Mouse (Mus musculus): ENCODE measurements around the gene Rpl9-ps1.

Gene Rpl9-ps1

DNA sequence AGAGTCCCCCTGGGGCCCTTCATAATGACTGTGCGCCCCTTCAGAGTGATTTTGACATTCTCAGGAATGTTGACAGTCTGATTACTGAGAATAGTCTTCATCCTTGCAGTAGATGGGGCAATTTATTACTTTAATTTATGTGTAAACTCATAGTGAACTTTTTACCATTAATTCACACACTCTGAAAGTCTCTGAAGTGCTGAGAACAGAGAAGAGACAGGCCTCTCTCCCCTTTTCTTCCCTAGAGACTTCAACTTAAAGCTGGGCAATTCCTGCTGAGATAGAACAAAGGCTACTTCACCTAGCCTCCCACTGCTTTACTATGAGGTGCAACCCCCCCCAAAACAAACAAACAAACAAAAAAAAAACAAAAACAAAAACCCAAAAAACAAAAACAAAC is at the start of gene Rpl9-ps1:
Gene Rpl9-ps1 (minus strand): TSS at position 101 of the 400 bp plus-strand sequence.
- POLR2A ChIA-PET = no interaction called here
- CTCF ChIA-PET = no interaction called here

DNA sequence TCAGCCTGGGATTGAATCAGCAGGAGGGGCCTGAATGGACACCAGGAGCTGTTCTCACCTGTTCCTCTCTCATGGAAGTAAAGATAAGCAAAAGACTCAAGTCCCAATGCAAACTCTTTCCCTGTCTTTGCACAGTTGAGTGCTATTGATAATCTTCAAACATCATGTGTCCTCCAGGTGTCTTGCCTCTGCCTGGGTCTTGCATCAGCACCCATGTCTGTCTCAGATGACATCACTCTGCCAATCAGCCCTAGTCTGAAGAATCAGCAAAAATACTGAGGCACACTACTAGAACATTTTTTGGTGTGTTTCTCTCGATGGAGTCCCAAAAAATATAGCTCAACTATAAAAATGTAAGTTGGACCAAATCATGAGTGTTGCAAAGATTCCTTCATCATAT is 46.6 kb upstream of the Rpl9-ps1 start:
- ChIA-PET POLR2A (interaction anchor here in 1 of 4 experiments (0.6 kb wide), 1 partner anchor 73 kb away, joined by 3 read pairs; no protein-coding TSS in a partner anchor), CTCF (no interaction called here)

DNA sequence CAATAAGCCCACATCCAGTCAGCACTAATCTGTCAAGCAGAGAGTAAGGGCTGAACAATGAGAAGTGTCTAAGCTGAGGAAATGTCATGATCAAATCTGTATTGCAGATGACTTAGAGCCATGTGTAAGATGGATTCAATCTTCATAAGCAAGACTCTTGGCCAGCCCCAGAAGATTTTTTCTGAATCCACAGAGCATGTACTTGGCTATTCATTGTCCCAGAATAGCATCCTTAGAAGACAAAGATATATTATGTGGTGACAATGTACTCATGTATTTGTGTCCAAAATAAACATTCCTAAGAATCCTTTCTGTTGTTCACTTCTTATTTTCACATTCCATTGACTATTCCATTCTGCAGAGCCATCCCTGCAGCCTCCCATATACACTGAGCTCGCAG is 44.5 kb upstream of the Rpl9-ps1 start:
- CTCF ChIA-PET = no interaction called here
- POLR2A ChIA-PET = interaction anchor here in 2 of 4 experiments (0.6 kb wide), 2 partner anchors 125 to 695 kb away, joined by 3 read pairs; no protein-coding TSS in a partner anchor

DNA sequence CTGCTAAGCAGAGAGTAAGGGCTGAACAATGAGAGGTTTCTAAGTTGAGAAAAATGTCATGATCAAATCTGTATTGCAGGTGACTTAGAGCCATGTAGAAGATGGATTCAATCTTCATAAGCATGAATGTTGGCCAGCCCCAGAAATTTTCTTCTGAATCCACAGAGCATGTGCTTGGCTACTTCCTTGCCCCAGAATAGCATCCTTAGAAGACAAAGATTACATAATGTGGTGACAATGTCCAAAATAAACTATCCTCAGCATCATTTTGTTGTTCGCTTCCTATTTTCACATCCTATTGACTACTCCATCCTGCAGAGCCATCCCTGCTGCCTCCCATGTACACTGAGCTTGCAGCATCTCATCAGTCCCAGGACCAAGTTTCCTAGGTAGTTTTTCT is 30.2 kb upstream of the Rpl9-ps1 start:
- CTCF ChIA-PET = no interaction called here
- POLR2A ChIA-PET = interaction anchor here in 1 of 4 experiments (0.7 kb wide), 1 partner anchor 109 kb away, joined by 3 read pairs; no protein-coding TSS in a partner anchor

DNA sequence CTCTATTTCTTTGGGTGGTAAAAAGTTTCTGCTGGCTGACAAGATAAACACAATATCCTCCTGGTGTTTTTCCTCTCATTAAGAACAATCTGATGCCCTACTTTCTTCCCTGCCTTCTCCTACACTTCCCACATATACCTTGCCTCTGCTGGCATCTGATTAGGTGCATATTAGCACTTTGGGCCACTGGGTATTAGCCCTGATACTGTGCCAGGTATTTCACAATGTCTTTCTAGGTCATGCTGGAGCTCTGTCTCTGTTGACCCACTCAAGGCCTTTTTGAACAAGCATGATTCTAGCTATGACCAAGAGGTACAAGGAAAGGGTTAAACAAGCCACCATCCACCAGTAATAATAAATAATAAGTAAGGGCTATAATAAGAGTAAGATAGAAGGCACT is 26.3 kb upstream of the Rpl9-ps1 start:
- ChIA-PET CTCF (no interaction called here), POLR2A (no interaction called here)

DNA sequence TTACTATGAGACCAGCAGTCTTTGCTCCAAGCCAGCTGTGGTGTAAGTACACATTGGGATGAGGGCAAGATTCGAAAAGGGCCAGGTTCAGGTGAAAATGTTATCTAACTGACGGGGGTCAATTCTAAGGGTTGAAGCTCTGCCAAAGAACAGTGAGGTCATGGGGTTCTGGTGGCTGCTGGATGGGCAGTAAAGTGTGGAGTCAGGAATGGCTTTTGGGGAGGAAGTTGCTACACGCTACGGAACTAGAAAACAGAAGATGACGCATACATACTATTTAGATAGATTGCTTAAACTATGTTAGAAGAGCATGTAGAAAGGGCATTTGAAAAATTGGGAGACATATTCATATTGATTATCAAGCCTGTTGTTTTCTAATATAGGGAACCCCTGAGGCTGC is 18.1 kb upstream of the Rpl9-ps1 start:
- ChIA-PET POLR2A (no interaction called here), CTCF (no interaction called here)

DNA sequence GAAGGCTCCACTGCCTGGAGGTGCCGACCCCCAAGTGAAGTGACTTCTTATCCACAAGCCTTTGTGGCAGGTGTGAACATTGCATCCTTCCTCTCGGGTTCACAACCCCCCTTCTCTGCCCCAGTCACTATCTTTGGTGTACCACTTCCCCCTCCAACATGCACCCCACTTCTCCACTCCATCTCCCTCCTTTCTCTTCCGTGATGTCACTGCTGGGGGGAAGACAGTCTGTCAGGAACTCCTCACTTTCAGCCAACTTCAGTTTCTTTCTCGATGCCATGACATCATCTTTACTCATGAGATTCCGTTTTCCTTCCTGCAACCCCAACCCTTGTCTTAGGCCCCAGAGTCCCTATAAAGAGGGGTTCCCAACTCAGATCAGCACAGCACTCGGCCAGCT is 16.8 kb upstream of the Rpl9-ps1 start, which contains the start of gene Ccl4:
Gene Ccl4 (plus strand): TSS at position 381 of the 400 bp plus-strand sequence.
- POLR2A ChIA-PET = no interaction called here
- CTCF ChIA-PET = interaction anchor here in 1 of 4 experiments (1.1 kb wide), 1 partner anchor 106 kb away, joined by 3 read pairs; no protein-coding TSS in a partner anchor

DNA sequence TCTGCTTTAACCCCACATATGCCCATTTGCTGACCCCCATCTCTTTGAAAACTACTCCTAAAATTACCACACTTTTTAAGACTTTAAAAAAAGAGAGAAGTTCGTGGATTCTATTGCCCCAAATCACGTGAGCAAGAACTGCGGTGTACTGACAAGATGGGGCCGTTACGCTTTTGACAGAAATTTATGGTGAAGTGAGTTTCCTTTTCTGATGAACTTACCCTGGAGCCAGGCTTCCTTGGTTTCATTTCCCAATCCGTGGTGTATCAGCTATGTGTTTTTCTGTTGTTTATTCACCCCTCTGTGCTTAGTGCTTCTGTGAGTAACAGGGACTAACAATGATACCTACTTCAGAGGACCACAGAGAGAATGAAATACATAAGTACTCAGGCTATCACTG is 13.4 kb upstream of the Rpl9-ps1 start:
- ChIA-PET CTCF (no interaction called here), POLR2A (no interaction called here)

DNA sequence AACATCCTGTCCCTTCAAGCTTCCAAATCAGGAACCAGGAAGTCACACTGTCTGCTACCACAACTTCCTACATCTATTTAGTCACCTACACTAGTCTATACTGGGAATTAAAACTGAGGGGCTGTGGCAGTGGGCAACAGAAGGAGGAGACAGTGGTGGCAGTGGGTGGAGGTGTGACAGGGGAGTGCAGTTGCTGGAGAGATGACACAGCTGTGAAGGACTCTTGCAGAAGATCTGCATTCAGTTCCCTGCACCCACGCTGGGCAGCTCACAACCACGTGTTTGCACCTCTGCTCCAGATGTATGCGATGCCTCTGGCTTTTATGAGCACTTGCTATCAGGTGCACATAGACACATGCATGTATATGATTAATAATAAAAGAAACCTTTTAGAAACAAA is 12.1 kb upstream of the Rpl9-ps1 start:
- CTCF ChIA-PET = no interaction called here

DNA sequence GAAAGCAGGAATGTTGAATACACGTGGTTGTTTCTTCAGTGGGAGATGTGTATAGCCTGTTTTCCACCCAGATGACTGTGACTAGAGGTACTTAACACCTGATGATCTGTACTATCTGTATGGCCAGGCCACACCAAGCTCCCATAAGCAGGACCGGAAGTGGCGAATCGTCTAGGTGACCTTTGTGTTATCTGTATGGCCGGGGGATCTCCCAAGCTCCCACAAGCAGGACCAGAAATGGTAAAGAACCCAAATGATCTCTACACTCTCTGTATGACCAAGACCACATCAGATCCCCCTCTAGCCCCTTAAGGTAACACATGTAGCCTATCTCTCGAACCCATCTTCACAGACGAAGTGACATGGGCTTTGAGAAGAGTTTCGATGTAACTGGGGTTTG is 9.2 kb upstream of the Rpl9-ps1 start:
- ChIA-PET POLR2A (no interaction called here), CTCF (no interaction called here)

More for the DNA sequence above, 12.1 kb upstream of the Rpl9-ps1 start:
- POLR2A ChIA-PET = interaction anchor here in 1 of 4 experiments (1.1 kb wide), 1 partner anchor 386 kb away, joined by 3 read pairs; no protein-coding TSS in a partner anchor

DNA sequence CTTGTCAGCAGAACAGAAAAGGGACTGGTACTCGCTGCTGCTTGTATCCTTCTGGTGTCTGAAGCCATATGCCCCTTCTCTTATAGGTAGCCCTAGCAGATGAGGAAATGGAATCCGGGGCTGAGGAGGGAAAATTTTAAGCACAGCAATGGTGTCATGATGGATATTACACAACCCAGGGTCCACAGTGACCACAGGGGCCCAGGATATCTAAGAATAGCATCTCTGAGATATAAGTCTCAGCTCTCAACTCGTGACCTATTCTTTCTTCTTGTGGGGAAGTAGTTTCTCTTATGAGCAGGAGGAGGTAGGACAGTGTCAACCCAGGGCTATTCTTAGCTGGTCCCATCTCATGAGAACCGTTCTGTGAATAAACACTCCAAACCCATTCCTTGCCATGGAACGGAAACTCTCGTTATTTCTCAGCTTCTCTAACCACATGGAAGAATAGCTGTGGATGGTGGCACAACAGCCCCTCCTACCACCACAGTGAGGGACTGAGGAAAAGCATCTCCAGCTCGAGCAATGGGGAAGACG is 4.0 kb upstream of the Rpl9-ps1 start, which contains the start of gene Ccl3:
Gene Ccl3 (minus strand): TSS at position 51 of the 537 bp plus-strand sequence.
- ChIA-PET CTCF (no interaction called here), POLR2A (no interaction called here)

DNA sequence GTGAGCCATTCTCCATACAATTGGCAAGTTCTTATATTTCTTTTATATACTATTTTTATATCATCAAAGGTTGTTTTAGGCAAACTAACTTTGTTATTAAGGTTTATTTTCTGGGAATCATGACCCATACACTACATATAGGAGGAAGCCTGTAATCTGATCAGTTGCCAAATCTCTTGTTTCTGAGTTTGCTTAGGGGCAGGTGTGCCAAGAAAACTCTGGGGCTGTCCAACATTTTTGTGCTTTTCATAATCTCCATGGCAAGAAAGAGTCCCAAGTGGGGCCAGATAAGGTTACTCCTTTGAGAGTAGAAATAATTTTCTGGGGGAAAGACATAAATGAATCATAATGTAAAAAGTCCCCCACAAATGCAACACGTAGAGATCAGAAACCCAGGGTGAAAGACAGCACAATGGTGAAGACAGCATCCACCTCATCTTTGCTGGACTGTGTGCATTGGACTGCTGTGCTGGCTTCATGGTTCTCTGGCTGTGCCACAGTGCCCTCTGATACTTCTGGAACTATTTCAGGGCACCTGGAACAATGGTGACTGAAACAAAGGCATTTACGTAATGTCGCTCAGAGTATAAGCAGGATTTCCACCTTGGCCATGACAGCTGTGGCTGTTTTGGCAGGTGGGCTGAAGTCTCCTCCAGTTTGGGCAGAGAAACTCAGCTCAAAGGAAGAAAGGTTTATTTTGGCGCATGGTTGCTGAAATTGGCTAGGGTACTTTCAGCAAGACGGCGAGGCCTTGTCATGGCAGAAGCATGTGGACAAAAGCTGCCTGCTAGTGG is 1.1 kb upstream of the Rpl9-ps1 start:
- ChIA-PET CTCF (no interaction called here), POLR2A (no interaction called here)

DNA sequence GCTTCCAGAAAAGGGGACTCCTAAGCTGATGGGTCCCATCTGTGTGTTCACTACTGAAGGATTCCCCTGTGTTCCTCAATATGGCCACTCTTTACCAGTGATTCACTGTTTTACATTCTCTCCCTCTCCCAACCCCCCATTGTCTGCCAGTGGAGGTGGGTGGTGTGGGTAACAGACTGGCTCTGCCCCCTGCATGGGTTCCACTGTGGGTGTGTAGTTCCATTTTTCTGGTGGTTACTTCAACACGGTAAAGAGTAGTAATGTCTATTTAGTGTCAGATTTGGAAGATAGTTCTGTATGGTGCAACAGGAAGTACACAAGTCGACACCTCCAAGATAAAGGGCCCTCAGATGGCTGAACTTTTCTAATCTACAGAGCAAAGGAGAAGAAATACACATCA is 4.2 kb downstream of the Rpl9-ps1 start:
- POLR2A ChIA-PET = no interaction called here
- CTCF ChIA-PET = no interaction called here

DNA sequence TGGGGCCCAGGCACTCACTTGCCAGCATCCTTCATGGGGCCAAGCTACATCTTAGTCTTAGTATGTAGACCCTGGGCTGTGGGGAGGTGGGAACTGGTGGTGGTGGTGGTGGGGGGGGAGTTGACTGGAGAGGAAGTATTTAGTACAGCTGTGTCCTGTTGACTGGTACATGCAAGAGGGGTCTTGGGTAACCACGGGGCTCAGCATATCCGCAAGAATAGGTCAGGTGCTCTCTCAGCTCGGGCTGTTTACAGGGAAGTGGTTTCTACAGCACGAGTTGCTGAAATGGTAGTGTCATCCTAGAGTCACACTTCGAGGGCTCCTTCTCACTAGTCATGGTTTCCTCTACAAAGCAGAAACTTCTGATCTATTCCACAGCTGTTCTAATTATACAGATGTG is 5.3 kb downstream of the Rpl9-ps1 start:
- ChIA-PET POLR2A (interaction anchor here in 2 of 4 experiments (0.6 to 0.7 kb wide), 3 partner anchors 44 to 1907 kb away, joined by 3 to 5 read pairs (median 4); no protein-coding TSS in a partner anchor), CTCF (interaction anchor here (0.5 to 1.1 kb wide), 6 partner anchors 9 to 1899 kb away, joined by 3 to 7 read pairs (median 3); no protein-coding TSS in a partner anchor)

DNA sequence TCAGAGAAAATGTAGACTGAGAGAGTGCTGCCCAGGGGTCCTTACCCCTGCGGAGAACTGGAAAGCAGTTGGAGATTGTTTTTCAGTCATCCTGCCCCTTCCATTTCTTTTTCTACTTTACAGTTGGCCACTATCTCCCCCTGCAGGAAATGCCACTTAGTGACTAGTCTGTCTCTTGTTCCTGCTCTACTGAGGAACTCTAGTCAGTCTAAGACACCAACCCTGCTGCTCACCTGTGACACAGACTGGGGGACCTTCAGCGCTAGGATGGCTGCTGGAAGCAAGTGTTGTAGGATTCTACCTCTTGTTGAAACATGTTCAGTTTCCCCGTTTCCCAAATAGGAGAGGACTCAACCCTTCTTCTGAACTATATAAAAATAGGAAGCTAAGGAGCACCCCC is 5.9 kb downstream of the Rpl9-ps1 start:
- CTCF ChIA-PET = interaction anchor here (0.5 to 1.1 kb wide), 7 partner anchors 8 to 1898 kb away, joined by 3 to 7 read pairs (median 4); no protein-coding TSS in a partner anchor

DNA sequence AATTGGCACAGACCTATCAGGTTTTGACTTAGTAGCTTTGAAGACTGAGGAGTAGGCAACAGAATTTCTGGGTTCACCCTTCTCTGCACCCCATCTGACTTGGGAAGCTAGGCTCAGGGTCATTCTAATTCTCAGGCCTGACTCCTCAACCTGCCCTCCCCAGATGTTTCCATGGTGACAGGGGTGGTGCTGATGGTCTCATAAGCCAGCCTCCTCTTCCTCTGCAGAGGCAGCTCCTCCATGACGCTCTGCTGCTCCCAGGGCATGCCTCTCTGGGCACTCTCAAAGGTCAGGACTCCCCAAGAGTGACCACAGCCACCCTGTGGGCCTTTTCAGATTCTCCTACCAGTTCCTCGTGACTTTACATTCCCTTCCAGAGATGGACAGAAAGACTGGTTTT is 6.5 kb downstream of the Rpl9-ps1 start:
- ChIA-PET POLR2A (no interaction called here), CTCF (no interaction called here)

More for the DNA sequence above, 5.9 kb downstream of the Rpl9-ps1 start:
- POLR2A ChIA-PET = interaction anchor here in 2 of 4 experiments (0.6 to 0.7 kb wide), 3 partner anchors 44 to 1907 kb away, joined by 3 to 5 read pairs (median 4); no protein-coding TSS in a partner anchor

DNA sequence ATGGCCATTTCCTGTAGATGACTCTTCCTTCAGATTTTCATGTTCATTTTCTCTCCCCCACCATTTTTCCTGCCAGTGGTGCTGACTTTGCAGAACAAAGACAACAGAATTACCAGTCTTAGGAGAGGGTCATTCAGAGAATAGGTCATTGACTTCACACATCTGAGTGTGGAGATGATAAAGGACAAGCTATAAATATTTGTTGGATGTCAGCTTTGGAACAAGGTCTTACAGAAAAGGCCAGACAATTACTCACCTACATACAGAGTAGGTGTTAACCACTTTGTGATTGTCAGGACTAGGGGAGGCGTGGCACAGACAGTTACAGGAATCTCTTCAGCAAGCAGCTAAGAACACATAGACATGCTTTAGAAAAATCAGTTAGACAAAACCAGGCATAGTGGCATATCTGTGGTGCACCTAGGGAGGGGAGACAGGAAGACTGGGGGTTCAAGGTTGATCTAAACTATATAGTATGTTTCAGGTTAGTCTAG is 8.6 kb downstream of the Rpl9-ps1 start:
- CTCF ChIA-PET = no interaction called here
- POLR2A ChIA-PET = interaction anchor here in 1 of 4 experiments (0.6 kb wide), 1 partner anchor 47 kb away, joined by 4 read pairs; no protein-coding TSS in a partner anchor

DNA sequence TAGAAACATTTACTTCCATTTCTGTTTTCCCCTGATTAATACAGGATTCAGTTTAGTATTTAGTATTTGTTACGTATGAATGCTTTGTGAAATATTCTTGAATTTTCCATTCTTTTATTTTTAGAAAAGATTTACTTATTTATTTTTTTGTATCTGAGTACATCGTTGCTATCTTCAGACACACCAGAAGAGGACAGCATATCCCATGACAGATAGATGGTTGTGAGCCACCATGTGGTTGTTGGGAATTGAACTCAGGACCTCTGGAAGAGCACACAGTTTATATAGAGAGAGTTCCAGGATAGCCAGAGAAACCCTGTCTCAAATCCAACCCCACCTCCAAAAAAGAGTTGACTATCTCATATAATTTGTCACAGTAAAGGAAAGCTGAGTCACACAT is 10.5 kb downstream of the Rpl9-ps1 start:
- POLR2A ChIA-PET = no interaction called here

DNA sequence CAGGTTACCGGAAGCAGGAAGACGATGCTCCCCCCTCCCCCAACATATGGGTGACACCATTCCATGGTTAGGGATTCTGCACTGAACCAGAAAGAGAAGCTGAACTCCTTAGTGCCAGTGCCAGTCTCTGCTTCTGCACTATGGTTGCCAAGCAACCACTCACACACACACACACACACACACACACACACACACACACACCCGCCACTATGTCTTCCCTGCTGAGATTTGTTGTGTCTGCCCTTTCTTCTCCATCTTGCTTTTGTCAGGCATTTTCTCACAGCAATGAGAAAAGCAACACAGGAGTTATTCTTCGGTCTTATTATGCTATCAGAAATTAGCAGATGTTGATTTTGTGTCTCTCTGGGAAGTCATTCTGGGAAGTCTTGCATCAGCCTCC is 11.0 kb downstream of the Rpl9-ps1 start:
- POLR2A ChIA-PET = no interaction called here
- CTCF ChIA-PET = no interaction called here

More for the DNA sequence above, 10.5 kb downstream of the Rpl9-ps1 start:
- CTCF ChIA-PET = no interaction called here

DNA sequence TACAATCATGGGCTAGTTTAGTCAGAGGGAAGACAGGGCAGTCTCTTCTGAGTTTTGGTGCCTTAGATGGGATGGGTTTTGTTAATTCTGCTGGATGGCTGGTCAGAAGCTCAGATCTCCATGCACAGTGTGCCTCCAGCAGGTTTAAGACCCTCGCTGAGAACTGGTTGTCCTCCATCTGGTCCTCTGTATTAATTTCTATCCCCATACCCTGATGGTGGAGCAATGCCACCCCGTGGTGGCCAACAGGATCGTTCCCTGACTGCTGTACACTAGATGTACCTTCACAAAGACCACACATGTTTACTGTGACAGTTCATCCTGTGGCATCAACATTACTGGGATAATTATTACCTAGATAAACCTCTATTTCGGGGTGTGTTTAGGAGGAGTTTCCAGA is 12.7 kb downstream of the Rpl9-ps1 start:
- CTCF ChIA-PET = no interaction called here
- POLR2A ChIA-PET = no interaction called here
